Mouse (Mus musculus) stomach, postnatal 0 days (tissue): ENCODE results near the gene Trim60.

Experiments used
- CTCF ChIP-seq: IDR thresholded peaks from 2 replicates; pipeline ENCODE4 v1.5.1; 2016; ENCODE audit warnings: antibody characterized with exemption, low read depth, mild to moderate bottlenecking, moderate library complexity
- EP300 ChIP-seq: optimal IDR thresholded peaks from 2 replicates; pipeline ENCODE3; 2016; ENCODE audit warnings: antibody characterized with exemption

- TF ChIP-seq CTCF (no peak), EP300 (no peak)
These were observed 13.7 kb upstream of the Trim60 start for GRCm38 (mm10) chr8:65032107-65032506.
